Mouse (Mus musculus) central nervous system, embryonic 18 days (tissue): ENCODE data around the gene Nfyc. TPM values are rescaled to one million over a fixed set of nuclear protein-coding genes. Genes with fewer than 3 reads are reported as not detected.

Experiments
- polyA plus RNA-seq: library from polyadenylated mRNA; depleted of rRNA; stranded (reverse); fragments of >200 nt; gene quantifications from 2 replicates; pipeline ENCODE4 v1.2.3, GENCODE M21; 2012; rRNA removed

Gene Nfyc
- polyA plus RNA-seq = 128 and 136 TPM in 2 replicates

GRCm38 (mm10) chr4:120831472-120831871 is at the start of gene Nfyc:
TSS of gene Nfyc (minus strand) at chr4:120831572.

GRCm38 (mm10) chr4:120854588-120855319 is 23.4 kb upstream of the Nfyc start, which contains the start of gene Rims3:
TSS of gene Rims3 (plus strand) at chr4:120854816.

GRCm38 (mm10) chr4:120747941-120748866 is 83.2 kb downstream of the Nfyc start, which contains the start of gene Kcnq4:
TSS of gene Kcnq4 (minus strand) at chr4:120748612.

Other genes with a start within 250 kb of the Nfyc start
- gene Gm8439, start 242.8 kb downstream of the Nfyc start, polyA plus RNA-seq = not detected in 2 replicates
- 1.9 and 2.0 TPM in 2 replicates for gene Cited4, start 165.0 kb downstream of the Nfyc start, polyA plus RNA-seq
- gene Kcnq4, start 83.0 kb downstream of the Nfyc start, polyA plus RNA-seq = 16.0 and 16.2 TPM in 2 replicates
- gene Rims3, start 23.2 kb upstream of the Nfyc start, polyA plus RNA-seq = 51.9 and 52.0 TPM in 2 replicates
- 32.3 and 34.7 TPM in 2 replicates for gene Exo5, start 93.4 kb upstream of the Nfyc start, polyA plus RNA-seq
- gene Zfp69, start 120.1 kb upstream of the Nfyc start, polyA plus RNA-seq = 2.3 and 2.8 TPM in 2 replicates
- gene Smap2, start 185.7 kb upstream of the Nfyc start, polyA plus RNA-seq = 45.8 and 54.0 TPM in 2 replicates
- 16.7 and 24.6 TPM in 2 replicates for gene Col9a2, start 207.8 kb upstream of the Nfyc start, polyA plus RNA-seq